Mouse (Mus musculus): Measurements from ENCODE around the gene Dock1.

DNA sequence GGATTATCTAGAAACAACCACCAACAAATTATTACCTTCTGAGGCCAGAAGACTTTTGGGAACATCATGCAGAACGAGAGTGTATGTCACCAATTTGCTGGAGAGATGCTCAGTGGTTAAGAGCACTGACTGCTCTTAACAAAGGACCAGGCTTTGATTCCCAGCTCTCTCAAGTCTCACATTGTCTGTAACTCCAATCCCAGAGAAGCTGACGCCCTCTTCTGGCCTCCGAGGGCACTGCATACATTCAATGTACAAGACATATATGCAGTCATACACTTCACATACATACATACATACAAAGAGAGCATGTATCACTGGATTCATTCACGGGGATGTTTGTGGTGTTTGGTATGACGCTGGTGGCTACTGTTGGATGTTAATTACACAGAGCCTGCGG lies 271.4 kb downstream of the Dock1 start:
- no peak for TF ChIP-seq GATA1 (IDR thresholded peaks at IDR 0.05; ENCODE audit: borderline replicate concordance, low read length)
- no peak for TF ChIP-seq FLI1 (IDR thresholded peaks at IDR 0.05; ENCODE audit: low read length)
